Mouse (Mus musculus) urinary bladder, postnatal 14 days (tissue): ENCODE measurements at regions not wholly inside any gene's neighbourhood (a gene's known extent, or its start where the extent isn't known, plus 50 kb on each side); places are given as distances from the start of the nearest gene placed in this dataset.

Experiments used
- DNase-seq: peaks from one replicate; pipeline ENCODE4 v3.0.0; 2021; ENCODE audit warnings: low spot score

GRCm38 (mm10) chr13:107074917-107075316, 53.0 kb upstream of the Kif2a start:
- no peak for DNase-seq

- DNase-seq, result no peak
These were observed 51.2 kb upstream of the Kif2a start for GRCm38 (mm10) chr13:107073039-107073620.

GRCm38 (mm10) chr13:107072345-107073038, 50.6 kb upstream of the Kif2a start:
- no peak for DNase-seq
